Mouse (Mus musculus) liver, embryonic 14.5 days (tissue): Measurements from ENCODE around the gene Arl15.
A peak's percentile ranks its signal among the peaks of the same experiment; 100 is the strongest.

ENCODE experiments used
- CTCF ChIP-seq: IDR thresholded peaks from 2 replicates; pipeline ENCODE4 v1.5.1; 2016; ENCODE audit warnings: antibody characterized with exemption, low read depth, control low read depth
- EP300 ChIP-seq: IDR thresholded peaks from 2 replicates; pipeline ENCODE4 v1.6.1; 2016; ENCODE audit warnings: antibody characterized with exemption, low read depth

- 0 out of 2 replicates have a peak, but pooled peaks have one; percentile 21 for TF ChIP-seq EP300
- TF ChIP-seq CTCF: peak; percentile 71
Observed at GRCm38 (mm10) chr13:113794039-113794704, at the start of gene Arl15.
